Comparison of ENCODE assay signal across 15 mouse cellular contexts in genomic region chr15:96107503-96107902, GRCm38 (mm10).
DNase-seq lines count a peak whose midpoint lies in the region; ATAC-seq lines count a peak whose summit lies in the region.
"Had no signal": no experiment of that assay in that cellular context is flagged by ENCODE, and none has a peak within 500 bp of the region (broad histone marks: within the 10 kb centered on the region; RNA-seq: fewer than 3 reads in every experiment).

No protein-coding gene starts in this region.

- no peak for DNase-seq in lung, postnatal 10 days
- peak; percentile 94 for DNase-seq in fat pad, adult 2 months (ENCODE audit: extremely low read depth, low read depth, low spot score)
- peak; percentile 18 for DNase-seq in lung, postnatal 25 days (ENCODE audit: low spot score)
- DNase-seq in kidney, postnatal 36 days, result no peak
- no peak for DNase-seq in thymus, postnatal 36 days
- DNase-seq: adrenal gland, adult 8-10 months; adrenal gland, postnatal 36 days; cerebellum, adult 2 months; cerebellum, postnatal 10 days; forebrain, postnatal 0 days; gastrocnemius, postnatal 14 days had no signal

- peak; percentile 54 for ATAC-seq in lung, embryonic 16.5 days (ENCODE audit: low read depth)
- ATAC-seq: forebrain, embryonic 13.5 days; forebrain, postnatal 0 days had no signal

- peaks cover 3% of the 10 kb centered on the region; the same call in 1 of the 2 replicates for H3K9me3 ChIP-seq in lung, embryonic 16.5 days (ENCODE audit: control insufficient read depth, low read length)
- H3K9me3 ChIP-seq: hindbrain, embryonic 15.5 days had no signal

- H3K4me3 ChIP-seq in lung, embryonic 16.5 days (ENCODE audit: low read length), result no peak overlapping the region
- H3K4me3 ChIP-seq: forebrain, embryonic 13.5 days; heart, embryonic 12.5 days; hindbrain, embryonic 15.5 days had no signal

- WGBS in lung, embryonic 16.5 days, result 43% methylated on average over 4 of the region's 4 CpGs

- H3K27ac ChIP-seq in lung, embryonic 16.5 days (ENCODE audit: low read length), result no peak overlapping the region
- H3K27ac ChIP-seq: forebrain, embryonic 13.5 days; hindbrain, embryonic 15.5 days had no signal

- no peaks in the 10 kb centered on the region for H3K36me3 ChIP-seq in lung, embryonic 16.5 days (ENCODE audit: control insufficient read depth, insufficient read depth, low read length)
- H3K36me3 ChIP-seq: heart, embryonic 12.5 days; hindbrain, embryonic 15.5 days had no signal

- H3K27me3 ChIP-seq in lung, embryonic 16.5 days (ENCODE audit: control insufficient read depth, insufficient read depth, low read depth, low read length), result no peaks in the 10 kb centered on the region
- H3K27me3 ChIP-seq: forebrain, embryonic 13.5 days; heart, embryonic 12.5 days; hindbrain, embryonic 15.5 days had no signal

- no peak overlapping the region for H3K4me2 ChIP-seq in lung, embryonic 16.5 days (ENCODE audit: low read depth, low read length)
- H3K4me2 ChIP-seq: forebrain, embryonic 13.5 days; heart, embryonic 12.5 days; hindbrain, embryonic 15.5 days had no signal

- H3K4me1 ChIP-seq in lung, embryonic 16.5 days (replicated peaks; ENCODE audit: control insufficient read depth, insufficient read depth, low read length), result no peaks in the 10 kb centered on the region
- H3K4me1 ChIP-seq: heart, embryonic 12.5 days; hindbrain, embryonic 15.5 days had no signal

- H3K9ac ChIP-seq in lung, embryonic 16.5 days (ENCODE audit: low read length), result no peak overlapping the region
- H3K9ac ChIP-seq: forebrain, embryonic 13.5 days; forebrain, postnatal 0 days; heart, embryonic 12.5 days; hindbrain, embryonic 15.5 days had no signal

Comparison
In these comparisons a context has a peak if more than half of its experiments do, and no peak if none do; other contexts are left out.
1. DNase-seq: peak in fat pad, adult 2 months (single experiment) and lung, postnatal 25 days (single experiment); none in lung, postnatal 10 days (single experiment), kidney, postnatal 36 days (0 of 2) and thymus, postnatal 36 days (0 of 2).